Mouse (Mus musculus) embryonic facial prominence, embryonic 15.5 days (tissue): ENCODE data around the gene Moap1. TPM values are rescaled to one million over a fixed set of nuclear protein-coding genes. Genes with fewer than 3 reads are reported as not detected.

ENCODE experiments used
- ATAC-seq: fragments of 200-750 bp; cut with Nextera tagmentation; 2 replicates; pipeline ENCODE4 v1.8.0; 2017; ENCODE audit warnings: low read depth, moderate TSS enrichment; ENCODE audit not compliant: insufficient number of reproducible peaks, low FRiP score, low TSS enrichment
- H3K27ac ChIP-seq: fragments of 300-500 bp; sonication (generic); replicated peaks from 2 replicates; pipeline ENCODE4 v1.5.1; 2015; ENCODE audit warnings: mild to moderate bottlenecking, inconsistent platforms
- H3K27me3 ChIP-seq: fragments of 300-500 bp; sonication (generic); 2 replicates; pipeline ENCODE4 v1.6.1; 2015; ENCODE audit warnings: inconsistent platforms
- H3K36me3 ChIP-seq: fragments of 300-500 bp; sonication (generic); 2 replicates; pipeline ENCODE4 v1.6.1; 2015; ENCODE audit warnings: mild to moderate bottlenecking, inconsistent platforms
- H3K4me1 ChIP-seq: fragments of 300-500 bp; sonication (generic); 2 replicates; pipeline ENCODE4 v1.6.1; 2015; ENCODE audit warnings: inconsistent platforms
- H3K4me2 ChIP-seq: fragments of 300-500 bp; sonication (generic); replicated peaks from 2 replicates; pipeline ENCODE4 v1.6.1; 2015; ENCODE audit warnings: mild to moderate bottlenecking, inconsistent platforms
- H3K4me3 ChIP-seq: fragments of 300-500 bp; sonication (generic); replicated peaks from 2 replicates; pipeline ENCODE4 v1.5.1; 2015; ENCODE audit warnings: mild to moderate bottlenecking, inconsistent platforms
- H3K9ac ChIP-seq: fragments of 300-500 bp; sonication (generic); 2 replicates; pipeline ENCODE4 v1.6.1; 2015; ENCODE audit warnings: inconsistent platforms
- H3K9me3 ChIP-seq: fragments of 300-500 bp; sonication (generic); replicated peaks from 2 replicates; pipeline ENCODE4 v1.6.1; 2016; ENCODE audit warnings: inconsistent platforms
- WGBS: fragments of 180-500 bp; shearing (Covaris S2); methylation state at CpG from one replicate; pipeline ENCODE4 v1.1.7; 2015; 5-methylcytosine and 5-hydroxymethylcytosine counted together
- polyA plus RNA-seq: library from polyadenylated mRNA; unstranded; fragments of >200 nt; fragmentation: Nextera tagmentation; extraction: Ambion mirVana; gene quantifications from 2 replicates; pipeline ENCODE4 v1.2.1, GENCODE M21; 2015

Gene Moap1
- polyA plus RNA-seq, 1 experiment from 2014 or later = 24.5 TPM

DNA sequence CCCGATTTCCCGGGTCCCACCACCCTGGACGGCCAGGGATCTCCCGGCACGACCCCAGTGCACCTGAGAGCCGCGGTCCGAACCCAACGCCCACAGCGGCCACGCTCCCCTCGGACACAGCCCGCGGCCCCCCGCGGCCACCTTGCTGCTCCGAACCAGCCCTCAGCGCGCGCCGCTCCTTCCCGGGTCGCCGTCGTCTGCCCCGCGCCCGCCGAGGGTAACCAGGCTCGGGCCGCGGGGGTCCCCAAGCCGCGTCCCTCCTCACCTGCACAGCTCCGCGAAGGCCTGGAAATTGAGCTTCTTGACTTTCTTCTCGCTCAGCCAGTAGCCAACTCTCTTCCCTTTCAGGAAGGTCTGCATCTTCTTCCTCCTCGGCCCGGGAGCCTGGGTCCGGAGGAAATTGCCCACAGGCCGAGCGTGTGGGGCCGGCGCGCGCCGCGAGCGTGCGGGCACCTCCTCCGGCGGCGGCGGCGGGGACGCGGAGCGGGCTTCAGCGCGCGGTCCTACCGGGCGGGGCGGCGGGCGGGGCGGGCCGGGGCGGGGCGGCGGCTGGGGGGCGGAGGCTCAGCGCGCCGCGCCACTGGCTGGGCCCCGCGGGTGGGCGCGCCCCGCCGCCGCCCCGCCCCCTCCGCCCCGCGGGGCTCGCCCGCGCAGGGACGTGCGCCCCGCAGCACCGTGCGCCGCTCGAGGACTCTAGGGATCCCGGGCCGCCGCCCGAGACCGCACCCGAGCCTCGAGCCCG is 38.8 kb downstream of the Moap1 start, which contains the start of gene Itpk1:
Gene Itpk1, minus strand, starts transcription at position 474 of the 742 bp plus-strand sequence.
- WGBS = under 1% methylated on average over 55 of the region's 105 CpGs

GRCm38 (mm10) chr12:102703921-102704408 is 39.5 kb downstream of the Moap1 start:
- H3K9ac ChIP-seq = peak overlapping the region; percentile 37
- H3K27ac ChIP-seq = peak overlapping the region; percentile 52; the same call in 1 of the 2 replicates
- H3K4me3 ChIP-seq = peak overlapping the region; percentile 76
- WGBS = 7% methylated on average over 17 of the region's 17 CpGs
- H3K4me2 ChIP-seq = peak overlapping the region; percentile 96
- no peaks in the 10 kb centered on the region for H3K36me3 ChIP-seq
- H3K9me3 ChIP-seq = no peaks in the 10 kb centered on the region
- H3K4me1 ChIP-seq = peaks cover 42% of the 10 kb centered on the region
- ATAC-seq = no peak
- H3K27me3 ChIP-seq = no peaks in the 10 kb centered on the region

More for the DNA sequence above, 38.8 kb downstream of the Moap1 start, which contains the start of gene Itpk1:
- Histone ChIP-seq H3K9ac (peak within 1 kb of the TSS; percentile 75), H3K4me2 (peak within 1 kb of the TSS; percentile 96), H3K27me3 (no peaks in the 10 kb centered on the region), H3K4me1 (peaks cover 36% of the 10 kb centered on the region), H3K9me3 (no peaks in the 10 kb centered on the region), H3K27ac (peak within 1 kb of the TSS; percentile 89), H3K36me3 (no peaks in the 10 kb centered on the region), H3K4me3 (peak within 1 kb of the TSS; percentile 76)
- peak; percentile 90 for ATAC-seq

GRCm38 (mm10) chr12:102703441-102703840 is 40.0 kb downstream of the Moap1 start:
- no peaks in the 10 kb centered on the region for H3K27me3 ChIP-seq
- no peak overlapping the region for H3K9ac ChIP-seq
- peaks cover 47% of the 10 kb centered on the region for H3K4me1 ChIP-seq
- peak overlapping the region; percentile 96 for H3K4me2 ChIP-seq
- no peaks in the 10 kb centered on the region for H3K9me3 ChIP-seq
- H3K4me3 ChIP-seq = peak overlapping the region; percentile 76
- ATAC-seq = no peak
- WGBS = 39% methylated on average over 6 of the region's 6 CpGs
- H3K27ac ChIP-seq = peak overlapping the region; percentile 85; the same call in 1 of the 2 replicates
- H3K36me3 ChIP-seq = no peaks in the 10 kb centered on the region

GRCm38 (mm10) chr12:102703111-102703412 is 40.4 kb downstream of the Moap1 start:
- WGBS = 4% methylated on average over 4 of the region's 4 CpGs
- Histone ChIP-seq H3K27ac (peak overlapping the region; percentile 85), H3K27me3 (no peaks in the 10 kb centered on the region), H3K4me1 (peaks cover 51% of the 10 kb centered on the region), H3K4me3 (peak overlapping the region; percentile 76), H3K4me2 (peak overlapping the region; percentile 96), H3K9me3 (no peaks in the 10 kb centered on the region), H3K9ac (no peak overlapping the region), H3K36me3 (no peaks in the 10 kb centered on the region)
- no peak for ATAC-seq

- Histone ChIP-seq H3K27me3 (no peaks in the 10 kb centered on the region), H3K4me1 (peaks cover 54% of the 10 kb centered on the region), H3K36me3 (no peaks in the 10 kb centered on the region), H3K27ac (peak overlapping the region; percentile 85), H3K4me2 (peak overlapping the region; percentile 96), H3K4me3 (peak overlapping the region; percentile 76), H3K9ac (no peak overlapping the region), H3K9me3 (no peaks in the 10 kb centered on the region)
- WGBS = 6% methylated on average over 15 of the region's 15 CpGs
- ATAC-seq = no peak
These were observed 40.9 kb downstream of the Moap1 start for GRCm38 (mm10) chr12:102702356-102703110.

- H3K4me3 ChIP-seq = no peak overlapping the region
- 80% methylated on average over 5 of the region's 5 CpGs for WGBS
- H3K4me2 ChIP-seq = no peak overlapping the region
- H3K27ac ChIP-seq = no peak overlapping the region
- H3K4me1 ChIP-seq = peaks cover 54% of the 10 kb centered on the region
- H3K9me3 ChIP-seq = no peaks in the 10 kb centered on the region
- H3K36me3 ChIP-seq = no peaks in the 10 kb centered on the region
- H3K9ac ChIP-seq = no peak overlapping the region
- no peaks in the 10 kb centered on the region for H3K27me3 ChIP-seq
- ATAC-seq = no peak
These were observed 41.7 kb downstream of the Moap1 start for GRCm38 (mm10) chr12:102701691-102702207.

DNA sequence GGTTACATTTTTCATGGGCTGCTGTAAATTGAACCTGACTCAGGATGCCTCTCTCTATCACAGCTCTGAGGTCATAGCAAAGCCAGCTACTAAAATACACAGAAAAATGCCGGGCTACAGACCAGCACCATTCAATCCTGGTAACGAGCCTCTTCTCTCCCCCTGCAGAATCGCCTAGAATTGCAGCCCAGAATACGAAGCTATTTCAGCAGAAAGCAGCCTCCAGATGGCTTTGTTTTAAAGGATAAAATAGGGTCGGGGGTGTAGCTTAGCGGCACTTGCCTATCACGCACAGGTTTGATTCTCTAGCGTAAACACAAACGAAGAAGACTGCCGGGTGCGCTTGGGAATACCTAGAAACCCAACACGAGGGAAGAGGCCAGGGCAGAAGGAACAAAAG is 43.0 kb downstream of the Moap1 start:
- Histone ChIP-seq H3K4me3 (no peak overlapping the region), H3K9me3 (no peaks in the 10 kb centered on the region), H3K9ac (no peak overlapping the region), H3K27ac (no peak overlapping the region), H3K27me3 (no peaks in the 10 kb centered on the region), H3K4me1 (peaks cover 57% of the 10 kb centered on the region), H3K4me2 (no peak overlapping the region), H3K36me3 (no peaks in the 10 kb centered on the region)
- no peak for ATAC-seq
- 52% methylated on average over 12 of the region's 12 CpGs for WGBS

- H3K27ac ChIP-seq = no peak overlapping the region
These were observed 44.3 kb downstream of the Moap1 start for GRCm38 (mm10) chr12:102699156-102699555.

GRCm38 (mm10) chr12:102698089-102698684 is 45.3 kb downstream of the Moap1 start:
- no peak overlapping the region for H3K27ac ChIP-seq
- H3K9me3 ChIP-seq = no peaks in the 10 kb centered on the region
- H3K36me3 ChIP-seq = no peaks in the 10 kb centered on the region
- H3K27me3 ChIP-seq = no peaks in the 10 kb centered on the region
- H3K4me3 ChIP-seq = no peak overlapping the region
- peaks cover 42% of the 10 kb centered on the region for H3K4me1 ChIP-seq
- no peak overlapping the region for H3K4me2 ChIP-seq
- H3K9ac ChIP-seq = no peak overlapping the region
- WGBS = 23% methylated on average over 1 of the region's 1 CpGs
- no peak; the same call in 1 of the 2 replicates for ATAC-seq

More at GRCm38 (mm10) chr12:102699156-102699555, 44.3 kb downstream of the Moap1 start:
- 48% methylated on average over 1 of the region's 1 CpGs for WGBS
- no peak overlapping the region for H3K4me3 ChIP-seq
- no peaks in the 10 kb centered on the region for H3K9me3 ChIP-seq
- H3K9ac ChIP-seq = no peak overlapping the region
- no peak overlapping the region for H3K4me2 ChIP-seq
- no peaks in the 10 kb centered on the region for H3K27me3 ChIP-seq
- no peak for ATAC-seq
- H3K36me3 ChIP-seq = no peaks in the 10 kb centered on the region
- peaks cover 52% of the 10 kb centered on the region for H3K4me1 ChIP-seq

DNA sequence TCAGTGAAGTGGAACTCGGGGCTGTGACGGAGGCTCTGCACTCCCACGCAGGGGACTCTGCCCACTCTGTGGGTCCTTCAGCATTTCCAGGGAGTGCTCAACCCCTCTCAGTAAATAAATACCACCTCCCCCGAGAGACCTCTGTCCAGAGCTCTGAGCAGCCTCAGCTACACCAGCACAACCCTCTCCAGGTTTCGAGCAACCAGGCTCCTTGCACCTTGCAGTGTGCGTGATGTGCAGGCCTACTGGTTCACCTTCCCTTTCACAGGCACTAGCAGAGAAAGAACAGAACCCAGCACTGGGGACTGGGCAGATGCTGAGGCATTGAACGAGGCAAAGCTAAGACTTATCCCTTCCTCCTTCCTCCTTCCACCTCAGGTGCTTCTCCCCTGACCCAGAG is 46.1 kb downstream of the Moap1 start:
- H3K27me3 ChIP-seq = no peaks in the 10 kb centered on the region
- H3K9ac ChIP-seq = no peak overlapping the region
- H3K4me3 ChIP-seq = no peak overlapping the region
- no peak for ATAC-seq
- H3K4me2 ChIP-seq = no peak overlapping the region
- no peaks in the 10 kb centered on the region for H3K36me3 ChIP-seq
- WGBS = 78% methylated on average over 7 of the region's 7 CpGs
- H3K27ac ChIP-seq = no peak overlapping the region
- no peaks in the 10 kb centered on the region for H3K9me3 ChIP-seq
- H3K4me1 ChIP-seq = peaks cover 35% of the 10 kb centered on the region
